Mouse (Mus musculus) Patski (cell line): ENCODE measurements around the gene Nedd9. TPM values are rescaled to one million over a fixed set of nuclear protein-coding genes. Genes with fewer than 3 reads are reported as not detected.

ENCODE experiments used
- ATAC-seq: fragments of 100-300 bp; one replicate; pipeline ENCODE4 v1.8.0; 2021
- CTCF ChIA-PET: fragments of 350-600 bp; sonication (Branson Sonifier 250); formaldehyde crosslinking; loops from one replicate; lab custom pipeline; 2022; ENCODE audit warnings: inconsistent platforms; lab: Charles Lee
- POLR2A ChIA-PET: fragments of 350-600 bp; sonication (Branson Sonifier 250); formaldehyde crosslinking; loops from one replicate; lab custom pipeline; 2022; ENCODE audit warnings: antibody characterized with exemption, inconsistent platforms; lab: Charles Lee
- DNase-seq: peaks from one replicate; pipeline ENCODE4 v3.0.0-alpha.2; 2011; ENCODE audit warnings: low read depth, low spot score
- H3K27me3 ChIP-seq: fragments of 371-371 bp; one replicate; pipeline ENCODE4 v1.5.1; 2021
- CTCF ChIP-seq: fragments of 100-300 bp; IDR thresholded peaks from one replicate; pipeline ENCODE4 v1.5.1; 2021
- in situ Hi-C: fragments of 300-500 bp; cut with MboI; formaldehyde crosslinking; loops from 3 replicates; pipeline ENCODE4 v1.11.1; 2018; ENCODE audit warnings: low pct_unique_long_range_greater_than_20kb, mixed read lengths
- polyA plus RNA-seq: library from polyadenylated mRNA; unstranded; gene quantifications from one replicate; pipeline ENCODE4 v1.2.3, GENCODE M21; 2021

Gene Nedd9
- polyA plus RNA-seq, 1 experiment from 2014 or later = 21.2 TPM

GRCm38 (mm10) chr13:41491981-41492702, 5.0 kb upstream of the Nedd9 start:
- CTCF ChIA-PET = no interaction called here
- no peaks in the 10 kb centered on the region for H3K27me3 ChIP-seq
- POLR2A ChIA-PET = no interaction called here
- TF ChIP-seq CTCF = no peak
- in situ Hi-C loops = no loop called here
- DNase-seq (no peak), ATAC-seq (no peak)

- ChIA-PET POLR2A (no interaction called here), CTCF (no interaction called here)
- DNase-seq = no peak
- in situ Hi-C loops = no loop called here
- ATAC-seq = no peak
- TF ChIP-seq CTCF = no peak
- no peaks in the 10 kb centered on the region for H3K27me3 ChIP-seq
Measured at GRCm38 (mm10) chr13:41491522-41491921, 4.4 kb upstream of the Nedd9 start.

- no peaks in the 10 kb centered on the region for H3K27me3 ChIP-seq
- in situ Hi-C loops = no loop called here
- ChIA-PET POLR2A (no interaction called here), CTCF (no interaction called here)
- TF ChIP-seq CTCF = no peak
- no peak for ATAC-seq
- no peak for DNase-seq
Measured at GRCm38 (mm10) chr13:41490282-41490681, 3.1 kb upstream of the Nedd9 start.

GRCm38 (mm10) chr13:41489705-41490275, 2.6 kb upstream of the Nedd9 start:
- ATAC-seq (no peak), DNase-seq (no peak)
- CTCF ChIA-PET = no interaction called here
- no peaks in the 10 kb centered on the region for H3K27me3 ChIP-seq
- no peak for TF ChIP-seq CTCF
- POLR2A ChIA-PET = no interaction called here
- in situ Hi-C loops = no loop called here

- ATAC-seq (no peak), DNase-seq (no peak)
- no peak for TF ChIP-seq CTCF
- POLR2A ChIA-PET = no interaction called here
- CTCF ChIA-PET = no interaction called here
- in situ Hi-C loops = no loop called here
- no peaks in the 10 kb centered on the region for H3K27me3 ChIP-seq
Measured at GRCm38 (mm10) chr13:41487409-41487743, 214 bp upstream of the Nedd9 start.

- H3K27me3 ChIP-seq = no peaks in the 10 kb centered on the region
- in situ Hi-C loops = no loop called here
- TF ChIP-seq CTCF = no peak
- DNase-seq (no peak), ATAC-seq (no peak)
- ChIA-PET POLR2A (no interaction called here), CTCF (no interaction called here)
Measured at GRCm38 (mm10) chr13:41483966-41484365, 3.2 kb downstream of the Nedd9 start.

- TF ChIP-seq CTCF = no peak
- CTCF ChIA-PET = no interaction called here
- DNase-seq (no peak), ATAC-seq (no peak)
- POLR2A ChIA-PET = no interaction called here
- in situ Hi-C loops = no loop called here
- no peaks in the 10 kb centered on the region for H3K27me3 ChIP-seq
Measured at GRCm38 (mm10) chr13:41482408-41483011, 4.7 kb downstream of the Nedd9 start.

GRCm38 (mm10) chr13:41479737-41480435, 7.3 kb downstream of the Nedd9 start:
- no peak for DNase-seq
- H3K27me3 ChIP-seq = no peaks in the 10 kb centered on the region
- ChIA-PET POLR2A (no interaction called here), CTCF (no interaction called here)
- no peak for TF ChIP-seq CTCF
- in situ Hi-C loops = no loop called here
- ATAC-seq = no peak

GRCm38 (mm10) chr13:41476216-41476615, 10.9 kb downstream of the Nedd9 start:
- DNase-seq (no peak), ATAC-seq (no peak)
- TF ChIP-seq CTCF = no peak
- in situ Hi-C loops = no loop called here
- ChIA-PET CTCF (no interaction called here), POLR2A (no interaction called here)
- no peaks in the 10 kb centered on the region for H3K27me3 ChIP-seq

GRCm38 (mm10) chr13:41474365-41474764, 12.8 kb downstream of the Nedd9 start:
- ChIA-PET CTCF (no interaction called here), POLR2A (no interaction called here)
- H3K27me3 ChIP-seq = no peaks in the 10 kb centered on the region
- no peak for TF ChIP-seq CTCF
- DNase-seq (no peak), ATAC-seq (no peak)
- in situ Hi-C loops = no loop called here

GRCm38 (mm10) chr13:41473504-41473903, 13.7 kb downstream of the Nedd9 start:
- H3K27me3 ChIP-seq = no peaks in the 10 kb centered on the region
- POLR2A ChIA-PET = no interaction called here
- ATAC-seq (no peak), DNase-seq (no peak)
- in situ Hi-C loops = no loop called here
- CTCF ChIA-PET = no interaction called here
- TF ChIP-seq CTCF = no peak
